Mouse (Mus musculus): Measurements from ENCODE around the gene Thap2. TPM values are rescaled to one million over a fixed set of nuclear protein-coding genes. Genes with fewer than 3 reads are reported as not detected.

The Thap2 gene
- total RNA-seq (2014; rRNA removed): 6.4 and 11.8 TPM in 2 replicates
- 10.1 and 12.5 TPM in 2 replicates for polyA plus RNA-seq (2015; fragmentation: Nextera tagmentation; extraction: Ambion mirVana)

- DNase-seq (ENCODE audit: low spot score): peak; percentile 100
- H3K9ac ChIP-seq (replicated peaks; ENCODE audit: low read length): peak within 1 kb of the TSS; percentile 95
- peak within 1 kb of the TSS; percentile 97 for H3K27ac ChIP-seq
- ATAC-seq: peak; percentile 99
- H3K36me3 ChIP-seq (ENCODE audit: insufficient read depth, low read length): no peaks in the 10 kb centered on the region
- no peaks in the 10 kb centered on the region for H3K9me3 ChIP-seq (ENCODE audit: low read length)
- peak; percentile 80 for TF ChIP-seq CTCF (IDR thresholded peaks at IDR 0.05; ENCODE audit: low read depth)
- no peaks in the 10 kb centered on the region for H3K27me3 ChIP-seq (ENCODE audit: insufficient read depth, low read length)
- H3K4me3 ChIP-seq (ENCODE audit: low read length): peak within 1 kb of the TSS; percentile 95
- peaks cover 19% of the 10 kb centered on the region for H3K4me1 ChIP-seq (ENCODE audit: insufficient read depth, low read length)
- peak within 1 kb of the TSS; percentile 74 for H3K4me2 ChIP-seq (ENCODE audit: low read depth, low read length)
- under 1% methylated on average over 64 of the region's 65 CpGs for WGBS
Measured at GRCm38 (mm10) chr10:115384221-115385017, at the start of gene Thap2, which contains the start of gene Zfc3h1. Thap2 (minus strand) TSS chr10:115384443. Zfc3h1 (plus strand) TSS chr10:115384959.

DNA sequence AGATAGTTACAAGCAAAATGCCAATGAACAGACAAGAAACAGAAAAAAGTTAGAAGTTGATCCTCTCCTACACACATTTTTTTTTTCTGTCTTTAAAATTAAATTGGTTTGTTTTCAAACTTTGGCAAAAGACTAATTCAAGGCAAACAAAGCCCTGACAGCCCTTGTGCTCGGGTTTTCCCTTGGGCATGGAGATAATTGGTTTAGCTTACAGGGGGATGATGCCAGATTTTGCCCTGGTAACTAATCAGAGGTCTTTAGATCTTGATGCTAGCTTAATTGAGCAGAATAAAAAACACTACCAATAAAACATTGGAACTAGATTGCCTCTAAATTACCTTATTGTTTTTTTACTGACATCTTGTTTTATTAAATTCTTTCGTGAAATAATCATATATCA, 41.1 kb upstream of the Thap2 start:
- Histone ChIP-seq H3K9me3 (ENCODE audit: low read length) (no peaks in the 10 kb centered on the region), H3K4me1 (ENCODE audit: insufficient read depth, low read length) (no peaks in the 10 kb centered on the region), H3K9ac (replicated peaks; ENCODE audit: low read length) (no peak overlapping the region), H3K27ac (no peak overlapping the region), H3K4me2 (ENCODE audit: low read depth, low read length) (no peak overlapping the region), H3K36me3 (ENCODE audit: insufficient read depth, low read length) (peaks cover 38% of the 10 kb centered on the region), H3K27me3 (ENCODE audit: insufficient read depth, low read length) (no peaks in the 10 kb centered on the region), H3K4me3 (ENCODE audit: low read length) (no peak overlapping the region)
- peak; percentile 9 for DNase-seq (ENCODE audit: low spot score)
- 52% methylated on average over 2 of the region's 2 CpGs for WGBS
- no peak for TF ChIP-seq CTCF (IDR thresholded peaks at IDR 0.05; ENCODE audit: low read depth)
- ATAC-seq: no peak

- ATAC-seq: no peak
- Histone ChIP-seq H3K4me1 (ENCODE audit: insufficient read depth, low read length) (no peaks in the 10 kb centered on the region), H3K4me2 (ENCODE audit: low read depth, low read length) (no peak overlapping the region), H3K4me3 (ENCODE audit: low read length) (no peak overlapping the region), H3K36me3 (ENCODE audit: insufficient read depth, low read length) (peaks cover 23% of the 10 kb centered on the region), H3K9me3 (ENCODE audit: low read length) (no peaks in the 10 kb centered on the region), H3K27me3 (ENCODE audit: insufficient read depth, low read length) (no peaks in the 10 kb centered on the region), H3K27ac (no peak overlapping the region), H3K9ac (replicated peaks; ENCODE audit: low read length) (no peak overlapping the region)
- no peak for TF ChIP-seq CTCF (IDR thresholded peaks at IDR 0.05; ENCODE audit: low read depth)
- no peak for DNase-seq (ENCODE audit: low spot score)
- 80% methylated on average over 4 of the region's 4 CpGs for WGBS
Measured at GRCm38 (mm10) chr10:115421976-115422375, 37.7 kb upstream of the Thap2 start.

DNA sequence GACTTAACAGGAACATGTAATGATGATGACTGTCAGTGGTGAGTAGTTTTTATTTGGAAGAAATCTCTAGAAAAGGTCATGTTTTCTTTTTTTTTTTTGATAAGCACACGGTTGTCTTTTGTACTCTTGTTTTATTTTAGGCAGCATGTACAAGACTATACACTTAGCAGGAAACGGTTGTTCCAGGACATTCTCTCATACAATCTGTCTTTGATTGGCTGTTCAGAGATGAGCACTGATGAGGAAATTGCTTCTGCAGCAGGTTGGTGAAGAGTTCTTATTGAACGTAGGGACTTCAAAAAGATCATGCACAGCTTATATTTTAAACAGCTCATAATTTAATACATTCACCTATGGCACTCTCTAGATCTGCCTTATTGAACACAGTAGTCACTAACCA, 29.8 kb upstream of the Thap2 start:
- no peak overlapping the region for H3K4me3 ChIP-seq (ENCODE audit: low read length)
- H3K9ac ChIP-seq (replicated peaks; ENCODE audit: low read length): no peak overlapping the region
- no peak overlapping the region for H3K4me2 ChIP-seq (ENCODE audit: low read depth, low read length)
- ATAC-seq: no peak
- no peaks in the 10 kb centered on the region for H3K9me3 ChIP-seq (ENCODE audit: low read length)
- TF ChIP-seq CTCF (IDR thresholded peaks at IDR 0.05; ENCODE audit: low read depth): no peak
- no peak overlapping the region for H3K27ac ChIP-seq
- 88% methylated on average over 3 of the region's 3 CpGs for WGBS
- no peaks in the 10 kb centered on the region for H3K27me3 ChIP-seq (ENCODE audit: insufficient read depth, low read length)
- DNase-seq (ENCODE audit: low spot score): no peak
- H3K36me3 ChIP-seq (ENCODE audit: insufficient read depth, low read length): peaks cover 41% of the 10 kb centered on the region
- no peaks in the 10 kb centered on the region for H3K4me1 ChIP-seq (ENCODE audit: insufficient read depth, low read length)

DNA sequence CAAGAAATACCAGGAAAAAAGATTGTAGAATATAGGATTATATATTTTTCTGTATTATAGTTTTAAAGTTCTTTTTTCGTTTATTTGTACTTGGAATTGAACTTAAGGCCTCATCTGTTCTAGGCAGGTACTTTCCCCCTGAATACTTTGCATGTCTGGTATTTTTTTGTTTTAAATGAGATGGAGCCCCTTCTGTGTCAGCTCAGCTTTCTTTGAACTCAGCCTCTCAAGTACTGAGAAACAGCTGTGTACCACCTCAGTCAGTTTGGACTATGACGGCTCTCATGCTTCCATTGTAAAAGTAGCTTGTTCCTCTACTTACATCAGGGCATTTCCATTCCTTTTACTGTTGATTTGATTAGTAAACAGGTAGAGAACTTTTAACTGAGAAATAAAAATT, 29.3 kb upstream of the Thap2 start:
- Histone ChIP-seq H3K4me1 (ENCODE audit: insufficient read depth, low read length) (no peaks in the 10 kb centered on the region), H3K4me3 (ENCODE audit: low read length) (no peak overlapping the region), H3K27ac (no peak overlapping the region), H3K4me2 (ENCODE audit: low read depth, low read length) (no peak overlapping the region), H3K36me3 (ENCODE audit: insufficient read depth, low read length) (peaks cover 41% of the 10 kb centered on the region), H3K27me3 (ENCODE audit: insufficient read depth, low read length) (no peaks in the 10 kb centered on the region), H3K9me3 (ENCODE audit: low read length) (no peaks in the 10 kb centered on the region), H3K9ac (replicated peaks; ENCODE audit: low read length) (no peak overlapping the region)
- 90% methylated on average over 2 of the region's 2 CpGs for WGBS
- DNase-seq (ENCODE audit: low spot score) (no peak), ATAC-seq (no peak)
- no peak for TF ChIP-seq CTCF (IDR thresholded peaks at IDR 0.05; ENCODE audit: low read depth)

DNA sequence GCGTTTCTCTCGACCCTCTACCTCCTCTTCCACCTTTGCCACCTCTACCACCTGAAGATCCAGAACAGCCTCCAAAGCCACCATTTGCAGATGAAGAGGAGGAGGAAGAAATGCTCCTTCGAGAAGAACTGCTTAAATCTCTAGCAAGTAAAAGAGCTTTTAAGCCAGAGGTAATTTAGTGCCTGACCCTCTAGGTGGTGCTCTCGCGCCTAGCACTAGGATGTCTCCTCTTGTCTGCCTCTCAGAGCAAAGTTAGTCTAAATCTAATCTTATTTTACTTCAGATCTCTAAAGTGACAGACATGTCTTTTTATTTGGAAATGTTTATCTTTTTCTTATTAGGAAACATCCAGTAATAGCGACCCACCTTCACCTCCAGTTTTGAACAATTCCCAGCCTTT, 22.1 kb upstream of the Thap2 start:
- peak; percentile 82 for DNase-seq (ENCODE audit: low spot score)
- peaks cover 35% of the 10 kb centered on the region for H3K36me3 ChIP-seq (ENCODE audit: insufficient read depth, low read length)
- WGBS: 63% methylated on average over 6 of the region's 6 CpGs

DNA sequence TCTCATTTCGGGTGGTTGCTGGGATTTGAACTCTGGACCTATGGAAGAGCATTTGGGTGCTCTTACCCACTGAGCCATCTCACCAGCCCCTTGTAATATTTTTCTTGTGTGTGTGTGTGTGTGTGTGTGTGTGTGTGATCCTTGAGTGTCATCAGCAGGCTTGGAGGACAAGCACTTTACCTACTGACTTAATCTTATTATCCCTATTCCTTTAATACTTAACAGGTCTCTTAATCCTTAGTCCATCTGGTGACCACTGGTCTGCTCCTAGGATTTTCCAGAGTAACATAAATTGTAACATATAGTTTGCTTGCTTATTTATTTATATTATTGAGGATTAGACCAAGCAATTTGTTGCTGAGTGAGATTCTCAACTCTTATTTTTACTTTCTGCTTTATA, 7.7 kb upstream of the Thap2 start:
- ATAC-seq (no peak), DNase-seq (ENCODE audit: low spot score) (no peak)
- Histone ChIP-seq H3K4me3 (ENCODE audit: low read length) (no peak overlapping the region), H3K27me3 (ENCODE audit: insufficient read depth, low read length) (no peaks in the 10 kb centered on the region), H3K9me3 (ENCODE audit: low read length) (no peaks in the 10 kb centered on the region), H3K36me3 (ENCODE audit: insufficient read depth, low read length) (peaks cover 11% of the 10 kb centered on the region; the same call in 1 of the 2 replicates), H3K4me1 (ENCODE audit: insufficient read depth, low read length) (peaks cover 11% of the 10 kb centered on the region), H3K9ac (replicated peaks; ENCODE audit: low read length) (no peak overlapping the region), H3K27ac (no peak overlapping the region), H3K4me2 (ENCODE audit: low read depth, low read length) (no peak overlapping the region)
- TF ChIP-seq CTCF (IDR thresholded peaks at IDR 0.05; ENCODE audit: low read depth): no peak
- WGBS: 90% methylated on average over 1 of the region's 1 CpGs

More for the DNA sequence above, 22.1 kb upstream of the Thap2 start:
- Histone ChIP-seq H3K9ac (replicated peaks; ENCODE audit: low read length) (no peak overlapping the region), H3K27ac (no peak overlapping the region), H3K27me3 (ENCODE audit: insufficient read depth, low read length) (no peaks in the 10 kb centered on the region), H3K4me3 (ENCODE audit: low read length) (no peak overlapping the region), H3K4me1 (ENCODE audit: insufficient read depth, low read length) (no peaks in the 10 kb centered on the region), H3K4me2 (ENCODE audit: low read depth, low read length) (no peak overlapping the region), H3K9me3 (ENCODE audit: low read length) (no peaks in the 10 kb centered on the region)
- peak; percentile 84 for TF ChIP-seq CTCF (IDR thresholded peaks at IDR 0.05; ENCODE audit: low read depth)
- ATAC-seq: no peak

Measured in hindbrain, postnatal 0 days (tissue).